Mouse (Mus musculus) skeletal muscle tissue, postnatal 0 days (tissue): ENCODE data around the gene Layn. TPM values are rescaled to one million over a fixed set of nuclear protein-coding genes. Genes with fewer than 3 reads are reported as not detected.
A peak's percentile ranks its signal among the peaks of the same experiment; 100 is the strongest.

Experiments used
- microRNA counts: library from miRNA; unstranded; fragments of <30 nt; microRNA quantifications from one replicate; lab custom pipeline; 2015
- microRNA-seq, 2 experiments: library from miRNA; unstranded; fragments of <30 nt; microRNA quantifications; one replicate each; pipeline ENCODE4; 2016
- polyA plus RNA-seq: library from polyadenylated mRNA; unstranded; fragments of >200 nt; fragmentation: Nextera tagmentation; extraction: Ambion mirVana; gene quantifications from 2 replicates; pipeline ENCODE4 v1.2.1, GENCODE M21; 2015

Layn gene
- 2.0 and 2.5 TPM in 2 replicates for polyA plus RNA-seq

DNA sequence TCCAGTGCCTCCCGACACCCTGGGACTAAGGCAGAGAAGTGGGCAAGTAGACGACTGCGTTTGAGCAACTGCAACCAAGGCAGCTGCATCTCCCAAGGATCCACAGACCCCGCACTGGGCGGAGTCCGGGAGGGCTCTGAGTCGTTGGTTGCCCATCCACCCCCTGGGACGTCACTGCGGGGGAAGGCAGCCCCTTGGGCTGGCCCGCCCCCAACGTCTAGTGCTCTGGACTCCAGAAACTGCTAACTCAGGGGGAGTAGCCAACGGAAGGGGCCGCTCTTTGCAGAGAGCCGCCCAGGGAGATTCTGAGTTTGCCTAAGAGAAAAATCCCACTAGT, at the start of gene Layn:
Layn (minus strand) TSS at position 116 of the 337 bp plus-strand sequence.

GRCm38 (mm10) chr9:51101756-51102425, 25.0 kb upstream of the Layn start, which contains the start of gene 4833427G06Rik:
TSS of gene 4833427G06Rik (minus strand) at chr9:51102078.

DNA sequence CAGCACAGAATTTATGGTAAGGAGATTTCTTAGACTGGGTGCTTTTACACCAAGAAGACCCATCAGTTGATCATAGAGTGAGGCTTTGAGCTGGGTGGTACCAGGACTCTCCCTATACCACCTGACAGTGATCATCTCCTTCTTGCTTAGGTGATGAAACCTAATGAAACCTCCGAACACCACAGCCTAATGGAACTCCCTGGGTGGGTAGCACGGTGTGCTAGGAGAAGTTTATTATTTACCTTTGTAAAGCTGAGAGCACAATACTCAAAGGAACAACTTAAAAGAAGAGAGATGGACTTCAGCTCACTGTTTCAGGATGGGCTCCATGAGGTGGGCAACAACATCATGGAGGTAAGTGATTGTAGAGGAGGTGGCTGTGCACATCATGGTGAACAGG, 16.3 kb downstream of the Layn start, which contains the start of gene Btg4:
Btg4 (plus strand) TSS at position 301 of the 400 bp plus-strand sequence.

DNA sequence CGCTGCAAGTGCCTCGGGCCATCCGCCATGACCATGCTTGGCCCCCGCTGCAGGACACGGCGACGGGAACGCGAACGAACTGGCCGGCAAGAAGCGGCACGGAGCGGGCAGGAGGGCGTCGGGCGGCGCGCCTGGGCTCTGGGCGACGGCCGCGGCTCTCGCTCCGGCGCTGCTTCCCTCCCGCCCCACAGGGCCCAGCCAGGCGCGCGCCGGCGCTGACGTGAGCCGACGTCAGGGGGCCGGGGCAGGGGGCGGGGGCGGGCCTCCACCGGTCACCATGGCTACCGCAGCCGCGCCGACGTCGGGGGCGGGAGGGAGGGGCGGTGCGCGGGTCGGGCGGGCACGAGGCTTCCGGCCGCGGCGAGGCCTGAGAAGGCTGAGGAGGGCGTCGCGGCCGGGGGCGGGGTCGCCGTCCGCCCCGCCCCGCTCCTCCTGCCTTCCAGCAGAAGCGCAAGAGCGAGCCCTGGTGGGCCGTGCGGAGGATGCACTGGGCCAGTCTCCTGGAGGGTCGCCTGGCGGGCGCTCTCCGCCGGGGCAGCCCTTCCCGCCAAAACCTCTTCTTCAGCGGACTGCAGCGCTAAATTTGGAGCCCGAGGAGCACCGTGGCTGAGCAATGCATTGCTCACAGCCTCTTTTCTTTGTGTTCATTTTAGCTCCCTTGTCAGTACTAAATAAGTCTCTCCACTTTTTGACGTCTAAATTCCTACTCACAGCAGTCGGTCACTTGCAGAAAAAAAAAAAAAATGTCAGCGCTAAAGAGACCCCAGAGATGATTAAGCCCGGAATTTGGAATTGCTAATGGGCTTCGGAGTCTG, 67.8 kb downstream of the Layn start, which contains the start of gene Sik2:
Sik2 (minus strand) TSS at position 233 of the 815 bp plus-strand sequence.

MicroRNA genes within 50 kb of the gene (microRNA counts, 519-probe panel; counts per million panel counts)
- microRNA mmu-miR-34b-3p (lab: Ali Mortazavi, UCI) (1,644 counts per million, percentile 62 among the panel's probes with 10 or more counts), microRNA mmu-miR-34b-5p (lab: Ali Mortazavi, UCI) (296 counts per million, percentile 58 among the panel's probes with 10 or more counts), microRNA mmu-miR-34c (lab: Ali Mortazavi, UCI) (6,860 counts per million, percentile 95 among the panel's probes with 10 or more counts)

Small RNA genes lying within 50 kb of the gene (microRNA-seq; reads per million reads assigned to microRNA genes)
- 3.6 to 6.1 reads per million in 2 experiments for gene Mir34b
- gene Mir34c = 83.4 to 85.5 reads per million in 2 experiments

Other genes starting within 250 kb of the Layn start
- gene Ppp2r1b, start 231.8 kb downstream of the Layn start, polyA plus RNA-seq = 9.8 and 16.7 TPM in 2 replicates
- gene Sik2, start 68.0 kb downstream of the Layn start, polyA plus RNA-seq = 7.8 and 16.6 TPM in 2 replicates
- gene Btg4, start 16.2 kb downstream of the Layn start, polyA plus RNA-seq = not detected in 2 replicates
- not detected in 2 replicates for gene 4833427G06Rik, start 25.0 kb upstream of the Layn start, polyA plus RNA-seq
- not detected in 2 replicates for gene Gm32742, start 88.4 kb upstream of the Layn start, polyA plus RNA-seq
- 0.09 TPM in 1 of 2 replicates, not detected in the other for gene Pou2af1, start 136.6 kb upstream of the Layn start, polyA plus RNA-seq
- 2.7 and 2.9 TPM in 2 replicates for gene Colca2, start 201.5 kb upstream of the Layn start, polyA plus RNA-seq